Mouse (Mus musculus): ENCODE measurements at regions not wholly inside any gene's neighbourhood (a gene's known extent, or its start where the extent isn't known, plus 50 kb on each side); places are given as distances from the start of the nearest gene placed in this dataset.

- DNase-seq: no peak
These were observed 196.0 kb upstream of the Elavl2 start for GRCm38 (mm10) chr4:91596619-91597018.

DNA sequence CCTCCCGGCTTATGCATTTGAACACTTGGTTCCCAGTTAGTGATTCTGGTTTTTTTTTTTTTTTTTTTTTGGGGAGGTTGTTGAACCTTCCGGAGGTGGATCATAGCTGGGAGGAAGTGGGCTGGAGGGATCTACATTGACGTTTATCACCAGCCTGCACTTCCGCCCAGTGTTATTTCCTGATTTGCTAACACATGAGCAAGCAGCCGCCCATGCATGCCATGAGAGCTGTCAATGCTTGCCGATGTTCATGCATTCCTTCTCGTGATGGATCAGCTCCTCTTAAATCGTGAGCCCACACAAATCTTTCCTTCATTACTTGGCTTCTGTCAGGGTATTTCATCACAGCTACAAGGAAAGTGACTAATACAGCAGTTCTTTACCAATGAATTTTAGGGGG, 195.2 kb upstream of the Elavl2 start:
- no peak for DNase-seq

DNA sequence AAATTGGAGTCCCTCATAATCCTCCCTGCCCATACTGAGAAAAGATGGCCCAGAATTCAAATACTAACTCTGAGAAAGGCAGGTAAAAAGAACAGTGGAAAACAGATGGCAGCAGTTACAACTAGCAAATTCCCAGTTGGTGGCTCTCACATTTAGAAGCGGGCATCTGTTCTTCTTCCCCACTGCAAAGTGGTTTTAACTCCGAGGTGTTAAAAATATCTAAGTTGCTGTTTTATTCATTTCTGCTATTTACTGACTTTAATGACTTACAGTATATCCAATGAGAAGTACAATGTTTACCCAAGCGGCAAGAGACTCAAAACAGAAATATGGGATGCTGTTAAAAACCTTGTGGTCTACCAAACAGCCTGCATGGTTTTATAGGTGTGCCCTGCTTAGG, 189.2 kb upstream of the Elavl2 start:
- DNase-seq: peak; percentile 8

DNA sequence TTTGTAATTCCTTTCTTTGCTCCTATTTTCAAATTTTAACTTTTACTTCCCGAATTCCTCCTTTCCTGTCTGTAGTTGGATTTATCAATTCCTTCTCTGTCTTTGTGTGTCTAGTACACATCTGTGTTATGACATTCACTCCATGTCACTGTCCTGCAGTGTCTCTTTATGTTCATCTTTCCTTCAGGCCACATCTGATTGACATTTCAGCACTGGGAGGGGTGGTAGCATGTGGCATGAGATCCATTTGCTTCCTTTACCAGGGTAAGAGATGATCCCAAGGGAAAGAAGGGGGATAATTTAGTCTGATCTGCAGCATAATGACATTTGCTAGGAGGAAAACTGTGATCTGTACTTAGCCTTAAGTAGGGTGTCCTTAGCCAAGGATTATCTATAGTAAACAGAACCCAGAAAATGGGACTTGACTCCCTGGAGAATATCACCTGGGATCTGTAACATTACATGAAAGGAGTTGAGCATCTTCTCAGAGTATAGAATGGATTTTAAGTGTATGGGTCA, 187.0 kb upstream of the Elavl2 start:
- DNase-seq: no peak

- DNase-seq: no peak
These were observed 182.4 kb upstream of the Elavl2 start for GRCm38 (mm10) chr4:91583035-91583434.

DNA sequence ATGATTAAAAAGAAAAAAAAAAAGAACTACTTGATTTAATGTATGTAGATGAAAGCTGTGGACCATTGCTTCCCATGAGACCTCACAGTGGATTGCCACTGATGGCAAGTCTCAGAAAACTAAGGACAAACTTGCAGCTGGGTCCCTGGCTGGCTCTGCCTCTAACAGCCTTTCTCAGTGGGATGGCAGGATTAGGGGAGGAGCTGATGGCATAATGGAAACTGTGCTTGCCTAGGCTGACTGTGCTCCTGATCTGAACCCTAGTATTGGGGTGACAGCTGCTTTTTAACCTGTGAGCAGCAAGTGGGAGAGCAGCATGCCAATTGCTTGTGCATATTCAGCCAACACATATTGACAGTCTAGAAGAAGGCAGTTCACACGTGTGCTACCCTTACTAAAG, 156.9 kb upstream of the Elavl2 start:
- no peak for DNase-seq

GRCm38 (mm10) chr4:91556959-91557358, 156.4 kb upstream of the Elavl2 start:
- DNase-seq: no peak

GRCm38 (mm10) chr4:91524367-91524766, 123.8 kb upstream of the Elavl2 start:
- DNase-seq: no peak

DNA sequence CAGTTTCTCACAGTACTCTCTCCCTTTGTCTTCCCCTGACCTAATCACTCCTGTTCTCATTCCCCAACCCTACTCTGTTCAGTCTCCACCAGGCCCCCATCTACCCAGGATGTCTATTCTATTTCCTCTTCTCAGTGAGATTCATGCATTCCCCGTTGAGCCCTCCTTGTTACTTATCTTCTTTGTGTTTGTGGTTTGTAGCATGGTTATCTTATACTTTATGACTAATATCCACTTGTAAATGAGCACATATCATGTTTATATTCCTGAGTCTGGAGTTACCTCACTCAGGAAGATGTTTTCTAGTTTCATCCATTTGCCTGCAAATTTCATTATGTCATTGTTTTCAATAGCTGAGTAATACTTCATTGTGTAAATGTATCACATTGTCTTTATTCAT, 111.0 kb upstream of the Elavl2 start:
- no peak for DNase-seq

GRCm38 (mm10) chr4:91509937-91510336, 109.4 kb upstream of the Elavl2 start:
- no peak for DNase-seq

- no peak for DNase-seq
These were observed 102.7 kb upstream of the Elavl2 start for GRCm38 (mm10) chr4:91503273-91503672.

GRCm38 (mm10) chr4:91481863-91482475, 81.4 kb upstream of the Elavl2 start:
- DNase-seq: no peak

All from cerebellum, adult 11 months (tissue).